Mouse (Mus musculus) urinary bladder, postnatal 25 days (tissue): ENCODE results near the gene Rab3a.

Experiments used
- DNase-seq: peaks from one replicate; pipeline ENCODE4 v3.0.0; 2022; ENCODE audit warnings: low spot score

Gene Rab3a

DNA sequence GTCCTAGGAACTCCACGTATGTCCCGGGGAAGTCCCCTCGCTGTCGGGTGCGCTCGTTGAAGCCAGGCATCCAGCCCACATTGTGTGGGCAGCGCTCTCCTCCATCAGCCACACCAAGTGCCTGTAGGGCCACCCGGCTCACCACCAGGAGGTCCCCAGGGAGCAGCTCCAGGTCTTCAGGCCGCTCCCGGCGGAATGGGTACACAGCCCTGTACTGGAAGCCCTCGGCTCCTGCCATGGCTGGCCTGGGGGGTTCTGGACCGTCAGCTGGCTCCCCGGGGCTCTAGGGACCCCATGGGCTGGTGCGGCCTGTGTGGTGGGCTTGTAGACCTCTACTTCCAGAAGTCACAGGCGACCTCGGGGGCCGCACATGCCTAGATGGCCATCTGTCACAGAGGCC lies 20.3 kb downstream of the Rab3a start:
- DNase-seq, result no peak

DNA sequence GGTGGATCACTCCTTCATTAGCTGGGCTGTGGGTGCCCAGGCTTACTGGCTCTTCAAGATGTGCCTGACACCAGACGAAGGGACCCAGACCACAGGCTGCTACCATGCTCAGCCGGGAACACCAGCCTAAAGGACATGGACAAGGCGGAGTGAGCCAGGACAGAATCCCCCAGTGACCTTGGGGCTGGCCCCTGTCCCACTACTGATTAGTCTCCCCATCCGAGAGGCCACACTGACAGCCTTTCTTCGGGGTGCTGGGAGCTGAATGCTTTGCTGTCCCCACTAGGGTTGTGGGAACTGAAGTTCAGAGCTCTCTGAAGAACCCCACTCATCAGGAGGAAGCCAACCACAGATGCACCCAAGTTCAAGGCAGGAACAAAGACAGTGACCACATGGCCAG lies 20.7 kb downstream of the Rab3a start:
- DNase-seq, result no peak

DNA sequence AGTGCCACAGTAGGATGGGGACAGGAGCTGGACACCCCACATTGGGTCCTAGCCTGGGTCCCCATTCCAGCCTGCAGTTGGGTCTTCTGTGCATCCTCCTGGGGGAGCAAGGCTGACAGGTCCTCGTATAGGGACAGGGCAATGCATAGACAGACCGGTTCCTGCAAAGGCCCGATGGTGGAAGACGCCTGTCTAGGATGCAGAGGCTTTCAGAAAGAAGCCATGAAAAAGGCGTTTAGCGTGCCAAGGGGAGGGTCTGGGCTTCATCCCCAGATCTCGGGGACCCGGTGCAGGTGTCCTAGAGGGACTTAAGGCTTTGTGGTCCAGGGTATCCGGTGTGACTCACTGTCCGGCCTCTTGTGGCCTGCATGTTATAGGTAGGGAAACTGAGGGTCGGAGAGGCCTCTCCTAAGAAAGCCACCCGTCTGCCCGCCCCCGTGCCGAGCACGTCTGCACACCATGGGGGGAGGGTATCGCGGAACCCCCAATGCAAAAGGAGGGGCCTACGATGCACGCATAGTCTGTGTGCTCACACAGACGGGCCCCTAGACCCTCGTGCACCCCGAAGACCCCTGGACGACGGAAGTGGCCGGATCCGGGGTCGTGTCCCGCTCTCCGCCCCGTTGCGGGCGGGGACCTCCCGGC lies 21.5 kb downstream of the Rab3a start:
- no peak for DNase-seq

DNA sequence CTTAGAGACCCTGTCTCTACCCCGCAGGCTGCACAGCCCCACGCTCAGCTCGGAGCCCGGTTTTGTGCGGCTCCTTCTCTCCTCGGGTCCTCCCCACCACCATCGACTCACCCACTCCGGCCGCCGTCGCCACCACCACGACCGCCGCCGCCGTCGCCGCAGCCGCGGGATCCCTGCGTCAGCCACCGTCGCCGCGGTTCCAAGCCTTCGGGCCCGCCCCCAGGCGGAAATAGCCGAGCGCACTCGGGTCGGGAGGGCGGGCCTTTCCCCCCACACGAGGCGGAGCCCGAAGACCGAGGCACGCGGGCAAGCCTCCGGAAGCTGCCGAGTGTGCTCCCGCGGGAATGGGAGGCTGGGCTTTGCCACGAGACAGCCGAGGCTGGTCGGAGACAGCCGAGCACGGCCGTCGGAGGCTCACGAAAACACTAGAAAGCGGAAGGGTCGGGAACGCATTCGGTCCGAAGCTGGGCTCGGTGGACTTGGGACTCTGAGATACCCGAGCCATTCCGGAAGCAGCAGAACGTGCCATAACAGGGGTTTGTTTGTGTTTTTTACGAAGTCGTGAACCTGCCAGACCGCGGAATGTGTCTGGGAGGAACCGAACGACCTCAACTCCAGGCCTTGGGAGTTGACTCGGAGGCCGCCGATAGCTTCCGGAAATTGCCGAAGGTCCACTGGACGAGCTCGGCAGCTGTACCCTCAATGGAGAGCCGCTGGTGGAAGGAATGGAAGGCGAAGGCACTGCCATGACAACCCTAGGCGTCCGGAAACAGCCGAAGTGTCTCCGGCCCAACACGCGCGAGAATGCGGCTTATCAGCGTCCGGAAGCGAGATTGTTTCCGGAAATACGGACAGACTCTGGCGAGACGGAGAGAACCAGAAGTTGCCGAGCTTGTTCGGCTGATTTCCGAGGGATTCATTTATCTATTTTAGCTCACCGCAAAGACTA lies 22.3 kb downstream of the Rab3a start, which contains the start of gene Pik3r2:
Gene Pik3r2 (minus strand): TSS at position 218 of the 949 bp plus-strand sequence.
- DNase-seq, result peak; percentile 98

DNA sequence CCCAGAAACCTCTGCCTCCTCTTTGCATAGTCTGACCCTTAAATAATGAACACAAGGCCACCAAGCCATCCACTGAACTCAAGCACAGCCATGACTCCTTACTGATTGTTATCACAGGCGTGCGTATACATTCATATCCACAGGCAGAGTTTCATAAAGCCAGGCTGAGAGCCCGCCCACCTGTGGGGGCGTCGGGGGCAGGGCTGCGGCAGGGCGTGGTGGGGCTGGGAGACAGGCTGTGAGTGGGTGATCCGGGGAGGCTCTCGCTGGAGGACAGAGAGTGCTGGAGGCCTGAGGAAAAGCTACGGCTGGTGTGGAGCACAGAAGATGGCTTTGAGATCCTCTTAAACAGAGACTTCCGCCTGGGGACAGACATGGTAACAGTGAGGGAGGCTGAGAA lies 25.6 kb downstream of the Rab3a start:
- no peak for DNase-seq

DNA sequence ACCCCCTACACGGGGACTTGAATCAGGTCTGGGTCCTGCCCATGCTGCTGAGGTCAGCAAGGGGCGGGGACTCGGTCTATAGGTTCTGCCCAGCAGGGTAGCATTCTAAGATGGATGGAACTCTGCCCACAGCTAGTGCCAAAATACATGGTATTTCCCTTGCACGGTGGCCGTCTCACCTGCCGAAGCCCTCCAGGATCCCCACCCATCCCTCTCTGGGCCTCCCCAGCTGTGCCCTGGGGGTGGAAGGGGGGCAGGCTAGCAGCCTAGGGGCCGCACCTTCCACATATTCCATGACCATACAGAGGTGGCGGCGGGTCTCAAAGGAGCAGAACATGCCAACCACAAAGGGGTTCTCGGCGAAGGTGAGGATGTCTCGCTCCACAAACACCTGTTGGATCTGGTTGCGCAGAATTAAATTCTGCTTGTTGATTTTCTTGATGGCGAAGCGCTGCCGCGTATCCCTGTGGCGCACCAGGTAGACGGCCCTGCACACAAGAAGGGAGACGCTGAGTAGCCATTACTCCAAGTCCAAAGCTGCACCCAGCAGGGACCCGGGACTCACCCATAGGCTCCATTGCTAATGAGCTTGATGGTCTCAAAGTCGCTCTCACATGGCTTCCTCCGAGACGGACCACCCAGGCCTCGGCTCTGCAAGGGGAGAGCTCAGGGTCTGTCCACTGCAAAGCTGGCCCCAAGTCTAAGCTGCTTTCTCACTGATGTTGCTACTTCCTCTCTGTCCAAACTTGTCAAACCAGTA lies 32.0 kb downstream of the Rab3a start:
- no peak for DNase-seq

DNA sequence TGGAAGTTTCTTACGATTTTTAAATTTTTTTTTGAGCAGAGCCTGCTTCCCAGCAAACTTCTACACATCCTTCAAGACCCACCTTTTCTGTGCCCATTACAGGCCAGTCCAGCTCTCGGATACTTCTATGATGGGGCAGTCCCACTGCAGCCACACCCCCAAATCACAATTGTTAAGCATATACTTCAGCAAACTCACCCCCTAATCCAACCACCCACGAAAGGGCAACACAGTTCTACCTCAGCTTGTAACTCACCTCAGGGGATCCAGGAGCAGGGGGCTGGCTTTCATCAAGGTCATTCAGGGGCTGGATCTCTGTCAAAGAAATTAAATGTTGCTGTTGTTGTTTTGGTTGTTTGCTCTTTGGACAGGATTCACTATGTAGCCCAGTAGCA lies 32.6 kb downstream of the Rab3a start:
- no peak for DNase-seq

DNA sequence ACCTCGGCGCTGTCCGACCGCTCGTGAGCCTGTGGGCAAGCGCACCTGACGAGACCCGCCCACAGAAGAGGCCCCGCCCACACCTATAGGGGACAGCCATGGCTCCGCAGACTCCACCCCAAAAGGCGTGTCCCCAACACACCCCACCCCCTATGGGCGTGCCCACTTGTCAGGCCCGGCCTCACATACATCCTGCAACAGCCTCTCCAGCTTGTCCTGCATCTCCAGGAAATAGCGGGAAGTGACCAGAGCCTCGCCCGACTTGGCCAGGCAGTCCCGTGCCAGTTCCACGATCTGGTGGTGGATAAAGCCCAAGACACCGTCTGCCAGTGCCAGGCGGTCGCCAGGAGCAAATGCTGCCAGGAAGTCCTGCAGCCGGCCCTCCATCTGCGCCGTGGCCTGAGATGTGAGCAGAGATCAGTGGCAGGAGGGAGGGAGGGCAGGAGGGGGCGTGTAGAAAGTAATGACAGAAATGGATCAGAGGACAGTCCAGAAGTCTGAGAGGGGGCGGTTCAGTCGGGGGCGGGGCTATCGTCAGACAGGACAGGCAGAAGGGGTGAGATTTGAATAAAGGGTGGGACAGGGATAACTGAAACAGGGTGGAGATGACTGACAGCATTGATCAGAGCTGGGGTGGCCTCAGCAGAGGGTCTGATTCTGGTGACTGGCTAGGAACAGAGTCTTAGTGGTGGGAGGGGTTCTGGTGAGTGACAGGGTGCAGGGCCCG lies 33.6 kb downstream of the Rab3a start:
- DNase-seq, result no peak

DNA sequence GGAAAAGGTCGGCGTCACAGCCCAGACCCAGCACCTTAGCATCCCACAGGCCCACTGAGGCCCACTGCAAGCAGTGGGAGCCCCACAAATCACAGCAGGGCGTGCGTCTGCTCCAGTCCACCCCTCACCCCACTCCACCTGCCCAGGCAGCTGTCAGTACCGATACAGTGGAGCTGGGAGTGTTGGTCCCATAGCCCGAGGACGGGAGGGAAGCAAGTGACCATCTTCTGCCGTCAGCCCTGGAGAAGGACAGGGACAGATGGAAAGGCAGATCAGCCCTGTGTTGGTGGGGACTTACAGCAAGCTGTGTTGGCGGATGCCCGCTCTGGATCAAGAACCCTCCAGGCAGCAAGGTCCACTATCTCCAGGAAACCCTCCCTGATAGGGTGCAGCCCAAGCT lies 34.6 kb downstream of the Rab3a start:
- no peak for DNase-seq

DNA sequence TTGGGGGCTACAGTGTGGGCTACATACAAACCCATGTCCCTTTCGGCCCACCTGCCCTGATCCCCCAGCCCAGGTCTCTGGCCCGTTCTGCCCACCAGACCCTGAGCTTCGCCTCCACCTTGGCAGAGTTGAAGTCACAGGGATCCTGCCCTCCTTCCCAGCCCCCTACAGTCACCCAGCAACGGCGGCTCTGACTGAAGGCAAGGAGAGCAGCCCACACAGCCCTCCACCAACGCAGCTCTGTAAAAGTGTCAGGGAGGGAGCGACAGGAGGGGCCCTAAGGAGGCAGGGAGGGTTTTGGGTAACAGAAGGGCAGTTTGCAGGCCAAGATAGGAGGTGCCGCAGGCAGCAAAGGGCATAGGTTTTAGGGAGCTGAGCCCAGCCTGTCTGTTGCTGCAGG lies 36.4 kb downstream of the Rab3a start:
- DNase-seq, result no peak

DNA sequence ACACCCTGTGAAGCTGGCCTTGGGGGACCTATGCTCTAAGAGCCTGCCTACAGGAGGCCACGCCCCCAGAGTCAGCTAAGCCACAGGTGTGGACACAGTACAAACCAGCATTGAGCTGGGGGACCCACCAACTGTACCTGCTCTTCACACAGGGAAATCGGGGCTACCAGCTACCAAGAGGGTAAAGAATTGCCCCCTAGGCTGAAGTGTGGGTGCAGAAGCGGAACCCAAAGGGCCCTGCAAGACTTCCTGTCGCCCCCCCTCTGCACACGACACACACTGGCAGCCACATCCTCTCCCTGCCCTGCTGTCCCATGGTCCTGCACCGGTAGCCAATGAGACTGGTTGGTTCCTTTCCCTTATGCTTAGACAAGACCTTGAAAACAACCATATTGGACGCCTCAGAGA lies 36.8 kb downstream of the Rab3a start:
- no peak for DNase-seq

DNA sequence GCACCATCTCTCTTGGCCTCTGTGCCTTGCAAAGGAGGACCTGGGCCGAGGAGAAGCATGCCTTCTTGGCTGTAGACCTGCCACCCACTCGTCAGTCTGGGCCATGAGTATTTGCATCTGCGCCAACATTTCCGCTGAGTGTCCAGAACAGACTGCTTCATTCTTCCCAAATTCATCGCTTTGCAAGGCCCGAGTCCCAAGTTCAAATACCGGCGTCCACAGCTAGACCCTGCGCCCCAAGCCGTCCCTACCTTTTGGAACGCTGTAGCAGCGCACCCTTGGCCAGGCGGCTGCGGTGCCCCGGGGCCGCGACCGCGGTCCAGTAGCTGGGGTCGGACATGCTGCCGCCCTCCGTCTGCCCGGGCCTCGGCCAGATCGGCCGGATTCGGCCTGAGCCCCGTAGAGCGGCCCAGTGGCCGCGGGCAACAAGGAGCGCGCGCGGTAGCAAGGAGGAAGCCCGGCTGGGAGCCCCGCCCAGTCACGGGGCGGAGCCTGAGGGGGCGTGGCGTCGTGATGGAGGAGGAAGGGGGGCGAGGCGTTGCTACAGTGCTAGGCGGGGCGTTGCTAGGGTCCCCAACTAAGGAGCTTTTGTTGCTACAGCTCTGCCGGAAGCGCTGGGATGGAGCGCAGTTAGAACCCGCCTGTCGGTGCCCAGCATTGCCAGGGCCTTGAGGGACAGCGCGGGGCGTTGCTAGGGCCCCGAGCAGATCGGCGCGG lies 37.7 kb downstream of the Rab3a start:
- DNase-seq, result peak; percentile 99

DNA sequence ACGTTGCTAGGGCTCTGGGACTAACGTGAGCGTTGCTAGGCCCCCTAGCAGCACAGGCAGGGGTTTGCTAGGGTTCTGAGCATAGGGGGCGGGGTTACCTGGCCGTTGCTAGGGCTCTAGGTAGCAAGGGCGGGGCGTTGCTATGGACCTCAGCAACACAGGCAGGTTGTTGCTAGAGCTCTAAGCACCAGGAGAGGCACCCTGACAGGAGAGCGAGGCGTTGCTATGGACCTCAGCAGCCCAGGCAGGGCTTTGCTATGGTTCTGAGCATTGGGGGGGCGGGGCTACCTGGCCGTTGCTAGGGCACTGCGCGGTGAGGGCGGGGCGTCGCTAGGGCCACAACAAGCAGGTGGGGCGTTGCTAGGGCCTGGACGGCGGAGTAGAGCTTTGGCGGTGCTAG lies 38.2 kb downstream of the Rab3a start:
- peak; percentile 64 for DNase-seq

DNA sequence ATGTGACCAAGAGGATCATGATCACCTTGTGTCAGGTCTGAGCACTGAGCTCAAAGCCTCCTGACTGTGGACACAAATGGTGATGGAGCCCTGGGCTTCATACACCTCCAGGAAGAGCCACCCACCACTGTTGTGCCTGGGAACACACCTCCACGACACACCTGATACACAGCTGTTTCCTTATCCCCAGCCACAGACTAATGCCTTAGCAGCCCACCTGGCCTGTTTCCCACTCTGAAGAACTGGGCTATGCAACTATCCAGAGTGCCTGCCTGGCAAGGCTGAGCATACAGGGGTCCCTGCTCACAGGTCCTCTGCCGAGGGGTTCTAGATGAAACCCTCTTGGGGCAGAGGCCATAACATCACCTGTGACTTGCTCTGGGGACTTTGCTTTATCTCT lies 39.7 kb downstream of the Rab3a start:
- DNase-seq, result no peak

DNA sequence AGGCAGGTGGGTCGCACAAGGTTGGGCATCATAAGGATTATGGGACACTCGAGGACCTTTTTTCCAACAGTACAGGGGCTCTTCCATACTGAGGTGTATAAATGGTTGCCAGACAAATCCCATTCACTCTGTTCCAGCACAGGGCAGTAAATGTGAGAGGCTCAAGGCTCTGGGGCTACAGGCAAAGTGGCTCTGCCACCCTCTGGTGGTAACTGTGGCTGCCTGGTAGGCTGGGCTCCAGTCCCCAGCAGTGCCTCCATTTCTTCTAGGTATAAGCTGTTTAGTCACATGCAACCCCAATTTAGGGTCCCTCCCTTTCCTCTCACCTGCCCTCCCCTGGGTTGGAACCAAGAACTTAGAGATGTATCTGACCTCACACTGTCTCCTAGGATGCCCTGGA lies 40.9 kb downstream of the Rab3a start:
- DNase-seq, result no peak

DNA sequence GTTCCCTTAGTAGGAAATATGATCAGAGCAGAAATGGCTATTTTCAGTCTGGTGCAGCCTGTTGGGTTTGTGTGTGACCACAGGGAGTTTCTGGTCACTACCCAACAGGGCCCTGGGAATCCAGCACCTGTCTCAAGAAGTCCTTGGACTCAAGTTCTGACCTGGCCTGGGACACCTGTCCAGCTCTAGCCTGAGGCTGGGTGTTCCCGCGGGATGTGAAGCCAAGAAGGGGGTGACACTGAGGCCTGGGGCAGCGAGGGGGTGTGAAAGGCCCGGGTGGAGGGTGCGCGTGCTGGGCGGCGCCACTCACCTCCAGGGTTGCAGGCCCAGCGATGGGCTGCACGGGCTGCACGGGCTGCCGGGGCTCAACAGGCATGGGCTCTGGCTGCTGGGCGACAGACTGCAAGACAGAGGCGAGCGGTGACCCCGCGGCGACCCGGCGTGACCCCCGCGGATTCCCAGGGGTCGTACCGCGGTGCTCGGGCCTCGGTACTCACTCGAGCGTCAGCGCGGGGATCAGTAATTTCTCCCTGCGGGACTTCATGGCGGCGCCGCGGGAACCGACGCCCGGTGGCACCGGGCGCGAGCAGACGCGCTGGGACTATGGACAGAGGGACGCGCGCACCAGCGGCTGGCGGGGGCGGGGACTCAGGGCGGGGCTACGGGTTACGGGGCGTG lies 42.1 kb downstream of the Rab3a start:
- DNase-seq, result no peak

DNA sequence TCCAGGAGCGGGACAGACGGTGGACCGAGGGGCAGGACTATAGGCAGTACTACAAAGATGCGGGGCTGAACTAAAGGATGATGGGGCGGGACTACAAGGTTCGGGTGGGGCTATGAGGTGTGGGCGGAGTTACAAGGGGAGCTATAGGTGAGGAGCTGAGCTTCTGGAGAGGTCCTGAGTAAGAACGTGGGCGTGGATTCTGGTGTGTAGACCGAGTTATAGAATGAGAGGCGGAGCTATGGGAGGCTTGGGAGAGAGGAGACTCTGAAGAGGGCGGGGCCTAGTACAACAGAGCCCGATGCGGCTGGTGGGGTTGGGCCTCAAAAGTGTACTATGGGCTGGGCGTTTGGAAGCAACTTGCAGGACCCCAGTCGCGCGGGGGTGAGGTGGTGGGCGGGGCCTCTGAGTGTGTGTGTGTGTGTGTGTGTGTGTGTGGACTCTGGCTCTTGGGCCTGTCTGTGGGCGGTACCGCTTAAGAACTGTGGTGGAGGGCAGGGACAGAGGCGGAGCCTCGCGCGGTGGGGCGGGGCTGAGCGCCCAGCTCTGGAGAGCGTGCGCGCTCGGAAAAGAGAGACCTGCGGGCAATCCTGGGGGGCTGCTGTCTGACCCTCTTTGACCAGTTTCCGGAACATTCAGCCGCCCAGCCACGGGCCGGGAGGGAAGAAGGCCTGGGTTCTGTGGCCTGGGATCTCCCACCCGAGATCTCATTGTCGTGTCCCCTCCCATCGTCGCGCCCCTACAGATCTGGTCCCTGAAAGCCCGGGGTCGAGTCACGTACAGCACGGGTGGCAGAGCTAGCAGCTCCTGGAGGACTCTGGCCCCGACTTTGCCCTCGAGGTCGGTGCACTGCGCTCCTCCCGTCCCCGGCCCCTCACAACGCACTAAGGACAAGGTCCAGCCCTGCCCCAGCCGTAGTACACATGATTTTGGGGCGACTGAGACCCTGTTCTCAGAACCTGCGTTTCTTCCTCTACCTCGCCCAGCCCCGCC lies 42.9 kb downstream of the Rab3a start:
- DNase-seq, result peak; percentile 78

DNA sequence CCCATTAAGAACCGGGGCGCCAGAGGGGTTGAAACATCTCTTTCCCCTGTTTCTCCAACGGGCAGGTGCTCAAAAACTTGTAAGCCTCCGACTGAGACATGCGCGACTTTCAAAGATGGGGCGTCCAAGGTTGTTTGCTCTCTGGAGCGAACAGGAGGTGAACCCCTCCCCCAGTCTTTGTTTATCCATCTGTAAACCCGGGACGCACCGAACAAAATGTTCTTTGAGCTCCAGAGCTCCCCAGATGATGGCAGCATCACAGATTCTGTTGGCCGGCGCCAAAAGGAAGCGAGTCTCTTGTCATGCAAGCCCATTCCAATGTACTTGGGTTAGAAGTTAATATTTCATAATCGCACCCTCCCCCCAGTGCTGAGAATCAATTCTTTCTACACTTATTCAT lies 43.8 kb downstream of the Rab3a start:
- no peak for DNase-seq

DNA sequence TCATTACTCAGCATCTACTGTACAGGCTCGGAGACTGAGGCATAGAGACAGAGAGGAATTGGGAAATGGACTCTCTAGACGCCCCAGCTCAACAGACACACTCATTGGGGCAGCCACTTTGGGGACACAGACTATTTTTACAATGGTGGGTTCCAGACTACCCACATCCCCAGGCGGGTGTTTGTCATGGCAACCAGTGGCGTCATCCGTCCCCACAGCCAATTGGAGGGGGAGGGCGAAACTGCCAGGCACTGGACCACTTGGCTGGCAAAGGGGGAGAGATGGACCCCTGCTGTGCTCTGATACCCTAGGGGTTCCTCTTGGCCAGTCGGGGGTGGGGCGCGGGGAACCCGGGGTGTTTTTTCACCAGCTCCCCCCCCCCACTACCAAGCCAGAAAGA lies 46.2 kb downstream of the Rab3a start:
- no peak for DNase-seq

DNA sequence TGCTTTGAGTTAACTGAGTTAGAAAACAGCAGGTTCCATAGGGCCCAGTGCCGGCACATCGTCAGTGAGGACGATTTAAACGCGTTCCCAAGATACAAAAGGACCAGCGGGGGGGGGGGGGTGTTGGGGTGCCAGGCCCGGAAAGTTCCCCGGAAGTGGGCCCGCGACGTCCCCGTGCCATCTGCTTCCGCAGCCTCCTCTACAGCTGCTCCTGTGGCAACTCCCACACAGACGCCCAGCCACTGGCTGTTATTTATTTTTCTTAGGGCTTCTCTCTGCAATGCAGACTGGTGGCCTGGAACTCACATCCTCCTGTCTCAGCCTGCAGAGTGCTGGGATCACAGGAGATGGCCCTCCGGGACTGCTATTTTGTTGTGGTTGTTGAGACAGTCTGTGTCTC lies 46.7 kb downstream of the Rab3a start:
- no peak for DNase-seq
